Mouse (Mus musculus) Patski (cell line): ENCODE results near the gene Tmem131l. TPM values are rescaled to one million over a fixed set of nuclear protein-coding genes. Genes with fewer than 3 reads are reported as not detected.

Experiments used
- ATAC-seq: fragments of 100-300 bp; one replicate; pipeline ENCODE4 v1.8.0; 2021
- CTCF ChIA-PET: fragments of 350-600 bp; sonication (Branson Sonifier 250); formaldehyde crosslinking; loops from one replicate; lab custom pipeline; 2022; ENCODE audit warnings: inconsistent platforms; lab: Charles Lee
- POLR2A ChIA-PET: fragments of 350-600 bp; sonication (Branson Sonifier 250); formaldehyde crosslinking; loops from one replicate; lab custom pipeline; 2022; ENCODE audit warnings: antibody characterized with exemption, inconsistent platforms; lab: Charles Lee
- DNase-seq: peaks from one replicate; pipeline ENCODE4 v3.0.0-alpha.2; 2011; ENCODE audit warnings: low read depth, low spot score
- H3K27me3 ChIP-seq: fragments of 371-371 bp; one replicate; pipeline ENCODE4 v1.5.1; 2021
- CTCF ChIP-seq: fragments of 100-300 bp; IDR thresholded peaks from one replicate; pipeline ENCODE4 v1.5.1; 2021
- in situ Hi-C: fragments of 300-500 bp; cut with MboI; formaldehyde crosslinking; loops from 3 replicates; pipeline ENCODE4 v1.11.1; 2018; ENCODE audit warnings: low pct_unique_long_range_greater_than_20kb, mixed read lengths
- polyA plus RNA-seq: library from polyadenylated mRNA; unstranded; gene quantifications from one replicate; pipeline ENCODE4 v1.2.3, GENCODE M21; 2021

Gene Tmem131l
- polyA plus RNA-seq, 1 experiment from 2014 or later, result 24.9 TPM

DNA sequence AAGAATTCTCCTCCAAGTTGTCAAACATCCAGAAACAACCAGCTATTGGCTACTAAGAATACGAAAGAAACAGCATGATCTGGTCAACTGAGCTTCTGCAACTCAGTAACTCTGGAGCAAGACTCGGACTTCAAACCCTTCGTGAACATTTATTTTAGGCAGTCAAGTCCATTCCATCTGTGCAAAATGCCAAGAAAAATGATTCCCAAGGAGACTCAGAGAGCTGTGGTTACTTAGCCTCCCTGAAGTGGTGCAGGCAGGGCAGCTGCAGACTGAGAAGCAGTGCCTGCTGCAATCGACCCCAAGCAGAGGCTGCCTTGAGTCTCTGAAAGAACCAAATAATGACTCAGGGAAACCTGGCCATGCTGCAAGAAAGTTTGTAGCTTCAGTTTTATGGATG is 98.1 kb downstream of the Tmem131l start:
- no peak for TF ChIP-seq CTCF
- ATAC-seq (no peak), DNase-seq (no peak)
- in situ Hi-C loops, result loop anchor here (5.0 to 10.0 kb wide), 2 partner anchors 175 to 593 kb away; no protein-coding TSS in a partner anchor
- no peaks in the 10 kb centered on the region for H3K27me3 ChIP-seq
- ChIA-PET CTCF (interaction anchor here (1.0 to 1.6 kb wide), 7 partner anchors 12 to 185 kb away, joined by 3 to 5 read pairs (median 3); no protein-coding TSS in a partner anchor), POLR2A (no interaction called here)

DNA sequence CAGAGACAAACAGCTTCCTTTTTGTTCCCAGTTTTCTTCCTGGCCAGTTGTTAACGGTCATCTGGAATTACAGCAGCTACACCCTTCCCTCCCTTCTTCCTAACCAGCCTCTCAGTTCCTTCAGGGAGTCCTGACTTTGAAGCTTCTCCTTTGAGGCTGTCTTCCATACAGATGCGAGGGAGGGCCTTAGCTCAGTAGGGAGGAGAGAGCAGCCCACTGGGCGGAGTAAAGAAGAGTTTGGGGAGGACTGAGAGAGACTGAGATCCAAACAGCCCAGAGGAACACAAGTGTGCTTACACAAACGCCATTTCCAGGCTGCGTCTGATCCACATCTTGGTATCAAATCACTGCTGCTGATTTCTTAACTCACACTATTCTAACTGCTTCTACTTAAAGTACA is 101.1 kb downstream of the Tmem131l start:
- ATAC-seq (no peak), DNase-seq (no peak)
- in situ Hi-C loops, result no loop called here
- CTCF ChIA-PET, result interaction anchor here (1.0 to 1.3 kb wide), 2 partner anchors 10 to 16 kb away, joined by 3 read pairs; no protein-coding TSS in a partner anchor
- POLR2A ChIA-PET, result no interaction called here
- H3K27me3 ChIP-seq, result no peaks in the 10 kb centered on the region
- no peak for TF ChIP-seq CTCF

DNA sequence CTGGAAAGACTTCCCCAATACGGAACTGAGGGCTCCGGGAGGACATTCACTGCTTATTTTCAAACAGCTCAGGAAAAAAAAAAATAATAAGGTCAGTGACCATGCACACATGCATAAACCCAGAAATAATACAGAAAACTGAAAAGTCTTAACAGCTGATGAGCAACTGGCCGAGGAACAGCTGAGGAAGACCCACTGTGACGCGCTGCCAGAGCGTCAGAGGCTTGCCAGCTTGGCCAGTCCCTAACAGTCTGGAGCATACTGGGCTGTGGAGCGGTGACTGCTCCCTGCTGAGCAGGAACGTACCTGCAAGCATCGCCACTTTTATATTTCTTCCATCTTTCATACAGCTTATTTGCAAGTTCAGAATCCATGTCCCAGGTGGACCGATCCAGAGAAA is 105.5 kb downstream of the Tmem131l start:
- in situ Hi-C loops, result no loop called here
- ChIA-PET POLR2A (interaction anchor here (0.6 kb wide), 1 partner anchor 229 kb away, joined by 4 read pairs; no protein-coding TSS in a partner anchor), CTCF (interaction anchor here (1.1 to 2.5 kb wide), 2 partner anchors 13 to 20 kb away, joined by 6 read pairs; no protein-coding TSS in a partner anchor)
- ATAC-seq (no peak), DNase-seq (no peak)
- no peaks in the 10 kb centered on the region for H3K27me3 ChIP-seq
- no peak for TF ChIP-seq CTCF

DNA sequence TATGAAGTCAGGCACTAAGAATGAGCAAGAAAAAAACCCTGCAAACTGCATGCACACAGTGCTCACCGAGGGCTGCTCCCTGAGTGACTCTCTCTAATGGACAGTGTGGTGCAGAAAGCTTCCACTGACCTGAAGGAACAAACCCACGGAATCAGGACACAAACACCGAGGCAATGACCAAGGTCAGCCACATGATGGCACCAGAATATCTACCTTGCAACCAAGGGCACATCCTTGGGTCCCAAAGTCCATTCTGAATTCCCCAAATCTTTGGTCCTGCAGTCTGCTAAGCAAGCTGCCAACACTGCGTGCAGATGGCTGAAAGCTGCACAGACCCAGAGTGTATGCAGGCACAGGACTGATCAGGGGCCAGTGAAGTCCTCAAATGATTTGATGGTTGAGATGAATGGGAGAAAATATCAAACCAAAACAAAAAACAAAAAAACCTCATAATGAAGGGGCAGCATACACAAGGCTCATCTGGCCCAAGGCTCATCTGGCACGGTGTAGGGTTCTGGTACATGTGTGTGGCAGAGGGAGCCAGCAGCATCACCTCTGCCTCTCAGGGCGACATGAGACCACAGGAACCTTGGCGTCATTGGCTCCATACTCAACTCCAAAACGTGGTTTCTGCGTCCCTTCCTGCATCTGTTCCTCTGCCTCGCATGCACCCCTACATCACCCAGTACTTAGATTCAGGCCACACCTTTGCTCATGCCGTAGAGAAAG is 124.0 kb downstream of the Tmem131l start:
- ATAC-seq (peak; percentile 64), DNase-seq (peak; percentile 37)
- no peaks in the 10 kb centered on the region for H3K27me3 ChIP-seq
- CTCF ChIA-PET, result interaction anchor here (0.7 to 3.3 kb wide), 30 partner anchors 10 to 399 kb away, joined by 3 to 29 read pairs (median 4); partner anchors contain the start of genes Mnd1 and Tlr2
- TF ChIP-seq CTCF, result peak; percentile 94
- in situ Hi-C loops, result loop anchor here (5.0 to 10.0 kb wide), 2 partner anchors 209 to 396 kb away; no protein-coding TSS in a partner anchor
- POLR2A ChIA-PET, result no interaction called here

DNA sequence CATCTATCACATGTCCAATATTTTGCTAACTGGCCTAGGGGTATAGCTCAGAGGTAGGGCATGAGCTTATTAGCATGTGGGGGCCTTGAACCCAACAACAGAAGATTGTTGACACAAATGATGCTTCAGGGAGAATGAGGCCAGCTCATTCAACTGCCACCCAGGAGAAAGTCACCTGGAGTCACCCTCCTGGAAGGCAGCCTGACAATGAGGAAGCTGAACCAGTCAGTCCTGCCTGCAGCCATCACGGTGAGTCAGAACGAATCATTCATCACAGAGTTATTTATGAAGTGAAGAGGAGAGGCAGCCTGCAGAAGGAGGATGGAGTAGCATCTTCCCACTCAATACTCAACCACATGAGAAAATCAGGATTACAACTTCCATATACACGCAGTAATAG is 124.9 kb downstream of the Tmem131l start:
- DNase-seq (peak; percentile 48), ATAC-seq (peak; percentile 82)
- TF ChIP-seq CTCF, result no peak
- ChIA-PET CTCF (interaction anchor here (0.7 to 3.3 kb wide), 29 partner anchors 9 to 400 kb away, joined by 3 to 29 read pairs (median 4); partner anchors contain the start of genes Mnd1 and Tlr2), POLR2A (no interaction called here)
- in situ Hi-C loops, result loop anchor here (5.0 to 10.0 kb wide), 2 partner anchors 210 to 397 kb away; no protein-coding TSS in a partner anchor
- H3K27me3 ChIP-seq, result no peaks in the 10 kb centered on the region

DNA sequence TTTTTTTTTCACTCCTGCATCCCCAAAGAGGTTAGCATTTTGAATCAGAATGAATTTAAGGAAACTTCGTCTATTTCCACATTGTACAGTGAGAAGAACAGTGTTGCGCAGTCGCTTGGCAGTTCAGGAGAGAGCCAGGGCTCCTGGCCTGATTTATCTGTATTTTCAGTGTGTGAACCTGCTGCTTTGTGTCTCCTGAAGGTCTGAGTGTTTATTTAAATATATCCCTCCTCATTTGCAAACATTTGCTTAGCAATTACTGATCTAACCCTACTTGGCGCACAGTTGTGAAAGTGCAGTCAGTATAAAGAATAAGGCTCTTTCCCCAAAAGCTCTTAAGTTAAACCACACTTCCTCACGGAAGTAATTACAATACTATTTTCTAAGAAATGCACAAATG is 129.3 kb downstream of the Tmem131l start:
- DNase-seq, result no peak
- in situ Hi-C loops, result loop anchor here (10.0 kb wide), 1 partner anchor 214 kb away; no protein-coding TSS in a partner anchor
- POLR2A ChIA-PET, result interaction anchor here (0.8 kb wide), 1 partner anchor 105 kb away, joined by 3 read pairs; no protein-coding TSS in a partner anchor

DNA sequence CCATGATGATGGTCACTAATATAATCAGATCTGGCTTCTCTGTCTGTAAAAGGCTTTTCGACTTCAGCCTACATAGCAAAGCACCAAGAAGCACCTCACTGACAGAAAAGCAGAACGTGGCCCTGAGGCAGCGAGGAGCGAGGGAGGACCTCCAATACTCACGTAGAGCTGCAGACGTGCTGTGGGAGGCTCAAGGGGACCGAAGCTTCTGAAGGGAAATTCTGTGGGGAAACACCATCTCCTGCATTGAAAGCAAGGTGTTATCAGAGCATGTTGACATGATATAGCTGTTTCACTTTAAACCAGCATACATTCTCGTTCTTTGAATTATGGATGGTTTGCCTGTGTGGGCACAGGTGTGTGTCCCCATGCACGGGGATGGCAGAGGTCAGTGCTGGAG is 133.8 kb downstream of the Tmem131l start:
- no peaks in the 10 kb centered on the region for H3K27me3 ChIP-seq
- in situ Hi-C loops, result no loop called here
- CTCF ChIA-PET, result interaction anchor here (1.9 kb wide), 1 partner anchor 9 kb away, joined by 6 read pairs; no protein-coding TSS in a partner anchor
- no peak for ATAC-seq
- no peak for TF ChIP-seq CTCF
- DNase-seq, result no peak
- POLR2A ChIA-PET, result no interaction called here

More for the DNA sequence above, 129.3 kb downstream of the Tmem131l start:
- no peak for TF ChIP-seq CTCF
- CTCF ChIA-PET, result interaction anchor here (1.9 kb wide), 1 partner anchor 11 kb away, joined by 4 read pairs; no protein-coding TSS in a partner anchor
- H3K27me3 ChIP-seq, result no peaks in the 10 kb centered on the region
- no peak for ATAC-seq

DNA sequence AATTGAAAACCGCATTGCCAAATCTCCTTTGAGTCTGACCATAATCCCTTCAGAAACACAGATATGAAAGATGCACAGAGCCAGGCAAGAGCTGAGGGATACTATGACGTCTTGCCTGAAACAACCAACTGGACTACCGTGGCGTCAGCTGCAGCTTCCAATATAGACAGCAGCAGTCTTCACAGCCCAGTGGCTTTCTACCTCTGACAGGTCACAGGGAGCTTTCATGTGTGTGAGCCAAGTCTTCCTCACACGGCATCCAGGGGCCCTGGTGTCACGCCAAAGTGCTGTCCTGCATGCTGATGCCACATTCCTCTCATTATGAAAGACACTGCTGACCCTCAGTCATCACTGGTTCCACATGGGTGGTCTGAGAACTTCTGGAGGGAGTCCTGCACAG is 134.8 kb downstream of the Tmem131l start:
- ATAC-seq (no peak), DNase-seq (no peak)
- no peaks in the 10 kb centered on the region for H3K27me3 ChIP-seq
- POLR2A ChIA-PET, result interaction anchor here (0.5 kb wide), 1 partner anchor 138 kb away, joined by 3 read pairs; no protein-coding TSS in a partner anchor
- CTCF ChIA-PET, result interaction anchor here (1.9 kb wide), 1 partner anchor 10 kb away, joined by 6 read pairs; no protein-coding TSS in a partner anchor
- TF ChIP-seq CTCF, result no peak
- in situ Hi-C loops, result no loop called here

DNA sequence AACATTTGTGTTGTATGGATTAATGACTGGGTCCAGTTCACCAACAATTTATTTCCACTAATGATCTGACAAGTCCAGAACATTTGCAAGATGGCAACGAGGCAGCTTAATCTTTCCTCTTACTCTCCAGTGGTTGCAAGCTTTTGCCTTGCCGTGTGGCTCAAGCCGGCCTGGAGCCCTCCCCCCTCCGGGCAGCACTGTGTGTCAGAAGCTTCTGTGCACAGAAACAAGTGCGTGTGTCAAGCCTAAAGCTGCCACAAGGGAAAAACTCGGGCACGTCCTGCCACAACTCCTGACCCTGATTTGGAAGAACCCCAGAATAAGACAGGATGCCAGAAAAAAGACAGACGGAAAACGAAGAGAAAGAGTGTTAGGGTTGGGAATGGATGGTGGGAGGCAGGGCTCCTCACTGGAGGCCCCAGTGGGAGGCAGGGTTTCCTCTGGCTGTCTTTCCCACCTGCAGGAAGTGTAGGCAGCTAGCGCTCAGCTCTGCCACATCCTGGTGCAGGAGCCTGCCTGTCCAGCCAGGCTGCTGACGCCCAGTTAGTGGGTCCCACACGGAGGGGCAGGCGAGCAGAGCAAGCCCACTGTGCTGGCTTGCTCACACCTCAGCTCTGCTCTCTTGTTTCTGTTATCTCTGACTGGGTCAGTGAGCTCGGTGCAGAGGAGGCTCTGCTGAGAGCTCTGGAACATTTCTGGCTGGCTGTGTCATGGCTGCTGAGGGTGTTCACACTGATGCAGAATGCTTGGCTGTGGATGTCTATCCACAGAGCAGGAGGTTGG is 135.6 kb downstream of the Tmem131l start:
- no peak for TF ChIP-seq CTCF
- POLR2A ChIA-PET, result interaction anchor here (0.5 kb wide), 1 partner anchor 226 kb away, joined by 3 read pairs; no protein-coding TSS in a partner anchor
- ATAC-seq (no peak), DNase-seq (no peak)
- in situ Hi-C loops, result no loop called here
- no peaks in the 10 kb centered on the region for H3K27me3 ChIP-seq
- CTCF ChIA-PET, result interaction anchor here (1.3 to 1.6 kb wide), 3 partner anchors 9 to 107 kb away, joined by 3 to 4 read pairs (median 4); no protein-coding TSS in a partner anchor
